ENCODE assay signal across 21 mouse cellular contexts in the genomic region with DNA sequence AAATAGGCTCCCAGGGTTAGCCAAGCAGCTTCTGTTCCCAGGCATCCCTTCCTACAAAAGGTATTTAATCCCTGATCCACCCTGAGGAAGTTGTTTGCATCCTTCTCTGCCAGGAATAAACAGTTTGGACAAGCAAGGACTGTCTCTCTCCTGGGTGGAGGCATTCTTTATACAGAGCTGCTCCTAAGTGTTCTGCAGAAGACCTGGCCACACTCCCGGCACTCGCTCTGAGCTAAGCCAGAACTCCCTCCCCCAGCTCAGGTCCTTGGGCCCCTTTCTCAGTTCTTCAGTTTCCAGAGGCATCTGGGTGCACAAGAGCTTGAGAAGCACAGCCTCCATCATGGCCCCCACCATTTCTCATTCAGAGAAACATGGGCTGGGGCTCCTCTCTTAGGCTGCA.
DNase-seq lines count a peak whose midpoint lies in the region; ATAC-seq and TF ChIP-seq lines count a peak whose summit lies in the region.
"Had no signal": no experiment of that assay in that cellular context is flagged by ENCODE, and none has a peak within 500 bp of the region (broad histone marks: within the 10 kb centered on the region; RNA-seq: fewer than 3 reads in every experiment).

No protein-coding gene starts in this region.

- TF ChIP-seq CTCF in lung, postnatal 0 days (IDR thresholded peaks at IDR 0.05), result no peak
- no peak for TF ChIP-seq CTCF in CH12.LX (conservative IDR thresholded peaks at IDR 0.05 in 1 of 2, IDR thresholded peaks at IDR 0.05 in 1 of 2; ENCODE audit: low read depth in 2 of 2, low read length in 2 of 2)

- peaks cover 30% of the 10 kb centered on the region for H3K4me1 ChIP-seq in hindbrain, embryonic 10.5 days (replicated peaks)
- peaks cover 8% of the 10 kb centered on the region; the same call in 1 of the 2 replicates for H3K4me1 ChIP-seq in hindbrain, embryonic 14.5 days (replicated peaks; ENCODE audit: control insufficient read depth, insufficient read depth, low read length)
- H3K4me1 ChIP-seq in lung, postnatal 0 days (ENCODE audit: insufficient read depth, low read depth, low read length), result no peaks in the 10 kb centered on the region
- peaks cover 0 to 7% of the 10 kb centered on the region in 2 experiments; a peak in 3 of 4 replicates for H3K4me1 ChIP-seq in CH12.LX (ENCODE audit: control insufficient read depth in 1 of 2, insufficient read depth in 2 of 2)
- H3K4me1 ChIP-seq: forebrain, embryonic 13.5 days had no signal

- 70% methylated on average over 2 of the region's 2 CpGs for WGBS in hindbrain, embryonic 10.5 days
- 69% methylated on average over 2 of the region's 2 CpGs for WGBS in hindbrain, embryonic 14.5 days
- WGBS in lung, postnatal 0 days, result 41% methylated on average over 2 of the region's 2 CpGs

- intact Hi-C loops in heart, postnatal 14 days (cut with DNase I), result no loop called here

- TF ChIP-seq RAD21 in CH12.LX (IDR thresholded peaks at IDR 0.05; ENCODE audit: low read depth, low read length), result no peak

- H3K36me3 ChIP-seq in hindbrain, embryonic 10.5 days, result no peaks in the 10 kb centered on the region
- H3K36me3 ChIP-seq in hindbrain, embryonic 14.5 days (replicated peaks; ENCODE audit: control insufficient read depth, insufficient read depth), result no peaks in the 10 kb centered on the region
- no peaks in the 10 kb centered on the region for H3K36me3 ChIP-seq in lung, postnatal 0 days (ENCODE audit: insufficient read depth, low read length)
- no peaks in the 10 kb centered on the region for H3K36me3 ChIP-seq in CH12.LX (replicated peaks in 1 of 2; ENCODE audit: control insufficient read depth in 1 of 2, insufficient read depth in 1 of 2, low read length in 1 of 2)
- H3K36me3 ChIP-seq: heart, embryonic 12.5 days; hindbrain, embryonic 15.5 days had no signal

- no peak for TF ChIP-seq POLR2A in CH12.LX (IDR thresholded peaks at IDR 0.05; ENCODE audit: low read depth, low read length)

- no peaks in the 10 kb centered on the region for H3K9me3 ChIP-seq in hindbrain, embryonic 10.5 days
- no peaks in the 10 kb centered on the region for H3K9me3 ChIP-seq in hindbrain, embryonic 14.5 days (ENCODE audit: control insufficient read depth, low read length)
- H3K9me3 ChIP-seq in lung, postnatal 0 days (ENCODE audit: low read length), result no peaks in the 10 kb centered on the region
- H3K9me3 ChIP-seq in CH12.LX (replicated peaks; ENCODE audit: low read length), result no peaks in the 10 kb centered on the region
- H3K9me3 ChIP-seq: forebrain, embryonic 13.5 days; heart, embryonic 12.5 days; hindbrain, embryonic 15.5 days had no signal

- H3K4me2 ChIP-seq in hindbrain, embryonic 14.5 days (replicated peaks), result no peak overlapping the region
- no peak overlapping the region for H3K4me2 ChIP-seq in lung, postnatal 0 days (replicated peaks; ENCODE audit: low read depth, low read length)
- peak overlapping the region; percentile 76 for H3K4me2 ChIP-seq in CH12.LX (ENCODE audit: insufficient read depth, low read depth, poor library complexity, severe bottlenecking)
- H3K4me2 ChIP-seq: forebrain, embryonic 13.5 days; heart, embryonic 12.5 days; hindbrain, embryonic 15.5 days had no signal

- in situ Hi-C loops in CH12.LX (cut with MboI; ENCODE audit: low pct_ligation_motif_present, low pct_unique_long_range_greater_than_20kb, low sequenced_read_pairs), result no loop called here

- no peaks in the 10 kb centered on the region for H3K79me2 ChIP-seq in CH12.LX (replicated peaks; ENCODE audit: control insufficient read depth, extremely low read depth, insufficient read depth, poor library complexity, severe bottlenecking)

- DNase-seq in hindbrain, embryonic 10.5 days (ENCODE audit: low spot score), result no peak
- DNase-seq in hindbrain, embryonic 14.5 days (ENCODE audit: low spot score), result no peak
- peak; percentile 4 for DNase-seq in lung, postnatal 14 days
- DNase-seq in lung, postnatal 0 days (ENCODE audit: low spot score), result no peak
- DNase-seq in CH12.LX (ENCODE audit: extremely low read depth), result no peak
- DNase-seq in lung, postnatal 36 days, result peak; percentile 42
- no peak for DNase-seq in heart, postnatal 14 days
- no peak for DNase-seq in kidney, adult 8-10 months
- DNase-seq: adrenal gland, postnatal 14 days; cerebellum, adult 11-12 months; cerebellum, adult 9-10 months; cerebellum, postnatal 25 days; forebrain, postnatal 0 days; gastrocnemius, adult 2 months; gastrocnemius, postnatal 25 days; heart, postnatal 4 days had no signal

- H3K27me3 ChIP-seq in hindbrain, embryonic 10.5 days (ENCODE audit: insufficient read depth, poor library complexity, severe bottlenecking), result no peaks in the 10 kb centered on the region
- no peaks in the 10 kb centered on the region for H3K27me3 ChIP-seq in hindbrain, embryonic 14.5 days (ENCODE audit: control insufficient read depth, insufficient read depth, low read length)
- no peaks in the 10 kb centered on the region for H3K27me3 ChIP-seq in lung, postnatal 0 days (replicated peaks; ENCODE audit: insufficient read depth, low read length)
- no peaks in the 10 kb centered on the region for H3K27me3 ChIP-seq in CH12.LX (replicated peaks)
- H3K27me3 ChIP-seq: forebrain, embryonic 13.5 days; heart, embryonic 12.5 days; hindbrain, embryonic 15.5 days; Patski had no signal

- no peak for TF ChIP-seq EP300 in lung, postnatal 0 days (IDR thresholded peaks at IDR 0.05)
- no peak for TF ChIP-seq EP300 in CH12.LX (IDR thresholded peaks at IDR 0.05; ENCODE audit: low read length)

- dilution Hi-C loops in CH12.LX (cut with MboI; ENCODE audit: extremely low pct_ligation_motif_present, extremely low pct_unique_long_range_greater_than_20kb, low sequenced_read_pairs), result no loop called here

- H3K27ac ChIP-seq in hindbrain, embryonic 10.5 days, result 0 out of 2 replicates have a peak overlapping the region, but pooled peaks have one; percentile 23
- H3K27ac ChIP-seq in hindbrain, embryonic 14.5 days, result no peak overlapping the region
- no peak overlapping the region for H3K27ac ChIP-seq in lung, postnatal 0 days (ENCODE audit: low read length)
- H3K27ac ChIP-seq in CH12.LX (ENCODE audit: insufficient read depth, low read depth), result no peak overlapping the region
- H3K27ac ChIP-seq: forebrain, embryonic 13.5 days; gastrocnemius, adult 2 months; hindbrain, embryonic 15.5 days had no signal

- H3K9ac ChIP-seq in hindbrain, embryonic 14.5 days, result no peak overlapping the region
- no peak overlapping the region for H3K9ac ChIP-seq in lung, postnatal 0 days (replicated peaks; ENCODE audit: low read depth)
- no peak overlapping the region for H3K9ac ChIP-seq in CH12.LX (ENCODE audit: insufficient read depth, low read depth)
- H3K9ac ChIP-seq: forebrain, embryonic 13.5 days; forebrain, postnatal 0 days; heart, embryonic 12.5 days; hindbrain, embryonic 15.5 days had no signal

- no peak overlapping the region for H3K4me3 ChIP-seq in hindbrain, embryonic 10.5 days
- H3K4me3 ChIP-seq in hindbrain, embryonic 14.5 days (replicated peaks; ENCODE audit: low read length), result no peak overlapping the region
- H3K4me3 ChIP-seq in lung, postnatal 0 days (ENCODE audit: low read depth, low read length), result no peak overlapping the region
- H3K4me3 ChIP-seq in CH12.LX (replicated peaks in 1 of 3; ENCODE audit: low read depth in 2 of 3, low read length in 2 of 3, poor library complexity in 1 of 3), result no peak overlapping the region
- H3K4me3 ChIP-seq: forebrain, embryonic 13.5 days; gastrocnemius, adult 2 months; heart, embryonic 12.5 days; hindbrain, embryonic 15.5 days had no signal

- ATAC-seq in hindbrain, embryonic 14.5 days (ENCODE audit: low FRiP score), result no peak
- ATAC-seq in lung, postnatal 0 days, result no peak
- ATAC-seq: activated CD4-positive, CD25-positive, alpha-beta regulatory T cell, adult 4 months; forebrain, embryonic 13.5 days; forebrain, postnatal 0 days; Patski had no signal

TF ChIP-seq in CH12.LX, 34 proteins besides CTCF, POLR2A, EP300 and RAD21:
- no peak for TF ChIP-seq ZC3H11A (IDR thresholded peaks at IDR 0.05; ENCODE audit: low read depth, low read length)
- no peak for TF ChIP-seq MAZ (IDR thresholded peaks at IDR 0.05; ENCODE audit: low read depth, low read length)
- no peak for TF ChIP-seq NELFE (IDR thresholded peaks at IDR 0.05; ENCODE audit: low read depth, low read length)
- no peak for TF ChIP-seq PAX5 (IDR thresholded peaks at IDR 0.05; ENCODE audit: low read length)
- TF ChIP-seq MEF2A (IDR thresholded peaks at IDR 0.05; ENCODE audit: borderline replicate concordance, low read depth, low read length), result no peak
- TF ChIP-seq TCF12 (IDR thresholded peaks at IDR 0.05; ENCODE audit: low read depth, low read length), result no peak

Comparison
In these comparisons a context has a peak if more than half of its experiments do, and no peak if none do; other contexts are left out.
1. DNase-seq: peak in lung, postnatal 14 days (single experiment) and lung, postnatal 36 days (single experiment); none in hindbrain, embryonic 10.5 days (single experiment), hindbrain, embryonic 14.5 days (single experiment), lung, postnatal 0 days (single experiment), CH12.LX (single experiment), heart, postnatal 14 days (0 of 2) and kidney, adult 8-10 months (0 of 2).